Mouse (Mus musculus): ENCODE results near the gene Sparc.

DNA sequence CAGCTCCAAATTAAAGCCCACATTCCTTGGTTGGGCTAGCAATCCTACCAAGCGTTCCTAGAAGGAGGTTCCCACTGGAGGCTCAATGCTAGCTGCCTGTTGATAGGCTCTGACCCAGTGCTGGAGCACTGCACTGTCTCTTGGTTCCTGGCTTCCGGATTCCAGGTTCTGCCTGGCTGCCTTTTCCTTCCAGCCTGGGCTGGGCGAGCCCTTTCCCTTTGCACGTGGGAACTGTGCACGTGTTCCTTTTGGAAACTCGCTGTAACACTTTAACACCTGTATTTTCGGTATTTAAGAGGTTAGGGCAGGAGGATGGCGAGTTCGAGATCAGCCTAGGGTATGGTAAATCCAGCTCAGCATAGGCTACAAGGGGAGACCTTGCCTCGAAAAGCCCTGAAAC is 45.0 kb upstream of the Sparc start:
- no peak for TF ChIP-seq CTCF (IDR thresholded peaks at IDR 0.05; ENCODE audit: extremely low read depth, insufficient read length, insufficient replicate concordance, low read depth, low read length)
- TF ChIP-seq POLR2A (IDR thresholded peaks at IDR 0.05; ENCODE audit: low read depth, low read length) = no peak

Data from small intestine, adult 2 months (tissue).